Mouse (Mus musculus): ENCODE data around the gene Gm14214. TPM values are rescaled to one million over a fixed set of nuclear protein-coding genes. Genes with fewer than 3 reads are reported as not detected.

The Gm14214 gene
- polyA plus RNA-seq, 1 experiment from 2014 or later: not detected

- ATAC-seq (ENCODE audit: low FRiP score): no peak
- Histone ChIP-seq H3K27me3 (ENCODE audit: control insufficient read depth, insufficient read depth, low read length) (no peaks in the 10 kb centered on the region), H3K4me3 (ENCODE audit: low read depth, low read length) (no peak overlapping the region), H3K9ac (ENCODE audit: low read depth, low read length) (no peak overlapping the region), H3K4me1 (replicated peaks; ENCODE audit: control insufficient read depth, insufficient read depth, low read length) (no peaks in the 10 kb centered on the region), H3K36me3 (ENCODE audit: control insufficient read depth, insufficient read depth, low read length) (no peaks in the 10 kb centered on the region), H3K27ac (ENCODE audit: low read depth, low read length) (no peak overlapping the region), H3K9me3 (ENCODE audit: control insufficient read depth, low read length) (no peaks in the 10 kb centered on the region), H3K4me2 (replicated peaks; ENCODE audit: low read depth, low read length) (no peak overlapping the region)
- no peak for DNase-seq (ENCODE audit: low spot score)
- WGBS: 86% methylated on average over 2 of the region's 2 CpGs
Measured at GRCm38 (mm10) chr2:154748383-154748782, 21.4 kb downstream of the Gm14214 start.

- Histone ChIP-seq H3K4me3 (ENCODE audit: low read depth, low read length) (no peak overlapping the region), H3K27me3 (ENCODE audit: control insufficient read depth, insufficient read depth, low read length) (no peaks in the 10 kb centered on the region), H3K27ac (ENCODE audit: low read depth, low read length) (no peak overlapping the region), H3K9ac (ENCODE audit: low read depth, low read length) (no peak overlapping the region), H3K9me3 (ENCODE audit: control insufficient read depth, low read length) (no peaks in the 10 kb centered on the region), H3K4me2 (replicated peaks; ENCODE audit: low read depth, low read length) (no peak overlapping the region), H3K36me3 (ENCODE audit: control insufficient read depth, insufficient read depth, low read length) (no peaks in the 10 kb centered on the region), H3K4me1 (replicated peaks; ENCODE audit: control insufficient read depth, insufficient read depth, low read length) (no peaks in the 10 kb centered on the region)
- ATAC-seq (ENCODE audit: low FRiP score) (no peak), DNase-seq (ENCODE audit: low spot score) (no peak)
- WGBS: 59% methylated on average over 4 of the region's 4 CpGs
Measured at GRCm38 (mm10) chr2:154743915-154744314, 25.9 kb downstream of the Gm14214 start.

- H3K9me3 ChIP-seq (ENCODE audit: control insufficient read depth, low read length): no peaks in the 10 kb centered on the region
- no peak overlapping the region for H3K27ac ChIP-seq (ENCODE audit: low read depth, low read length)
- DNase-seq (ENCODE audit: low spot score) (no peak), ATAC-seq (ENCODE audit: low FRiP score) (no peak)
- H3K4me2 ChIP-seq (replicated peaks; ENCODE audit: low read depth, low read length): no peak overlapping the region
- WGBS: 66% methylated on average over 10 of the region's 10 CpGs
- H3K9ac ChIP-seq (ENCODE audit: low read depth, low read length): no peak overlapping the region
- H3K27me3 ChIP-seq (ENCODE audit: control insufficient read depth, insufficient read depth, low read length): no peaks in the 10 kb centered on the region
- no peaks in the 10 kb centered on the region for H3K36me3 ChIP-seq (ENCODE audit: control insufficient read depth, insufficient read depth, low read length)
- H3K4me3 ChIP-seq (ENCODE audit: low read depth, low read length): no peak overlapping the region
- no peaks in the 10 kb centered on the region for H3K4me1 ChIP-seq (replicated peaks; ENCODE audit: control insufficient read depth, insufficient read depth, low read length)
Measured at GRCm38 (mm10) chr2:154742911-154743819, 26.7 kb downstream of the Gm14214 start.

GRCm38 (mm10) chr2:154738621-154739020 is 31.2 kb downstream of the Gm14214 start:
- H3K4me1 ChIP-seq (replicated peaks; ENCODE audit: control insufficient read depth, insufficient read depth, low read length): no peaks in the 10 kb centered on the region
- H3K9me3 ChIP-seq (ENCODE audit: control insufficient read depth, low read length): no peaks in the 10 kb centered on the region
- H3K27ac ChIP-seq (ENCODE audit: low read depth, low read length): no peak overlapping the region
- no peaks in the 10 kb centered on the region for H3K36me3 ChIP-seq (ENCODE audit: control insufficient read depth, insufficient read depth, low read length)
- ATAC-seq (ENCODE audit: low FRiP score) (no peak), DNase-seq (ENCODE audit: low spot score) (no peak)
- no peak overlapping the region for H3K4me2 ChIP-seq (replicated peaks; ENCODE audit: low read depth, low read length)
- no peak overlapping the region for H3K4me3 ChIP-seq (ENCODE audit: low read depth, low read length)
- 91% methylated on average over 5 of the region's 5 CpGs for WGBS
- no peaks in the 10 kb centered on the region for H3K27me3 ChIP-seq (ENCODE audit: control insufficient read depth, insufficient read depth, low read length)
- H3K9ac ChIP-seq (ENCODE audit: low read depth, low read length): no peak overlapping the region

- Histone ChIP-seq H3K4me1 (replicated peaks; ENCODE audit: control insufficient read depth, insufficient read depth, low read length) (no peaks in the 10 kb centered on the region), H3K4me2 (replicated peaks; ENCODE audit: low read depth, low read length) (no peak overlapping the region), H3K27me3 (ENCODE audit: control insufficient read depth, insufficient read depth, low read length) (no peaks in the 10 kb centered on the region), H3K36me3 (ENCODE audit: control insufficient read depth, insufficient read depth, low read length) (no peaks in the 10 kb centered on the region), H3K9ac (ENCODE audit: low read depth, low read length) (no peak overlapping the region), H3K27ac (ENCODE audit: low read depth, low read length) (no peak overlapping the region), H3K4me3 (ENCODE audit: low read depth, low read length) (no peak overlapping the region), H3K9me3 (ENCODE audit: control insufficient read depth, low read length) (no peaks in the 10 kb centered on the region)
- WGBS: 77% methylated on average over 7 of the region's 7 CpGs
- DNase-seq (ENCODE audit: low spot score) (no peak), ATAC-seq (ENCODE audit: low FRiP score) (no peak)
Measured at GRCm38 (mm10) chr2:154735986-154736385, 33.8 kb downstream of the Gm14214 start.

GRCm38 (mm10) chr2:154735416-154735815 is 34.4 kb downstream of the Gm14214 start:
- WGBS: 62% methylated on average over 7 of the region's 7 CpGs
- Histone ChIP-seq H3K9me3 (ENCODE audit: control insufficient read depth, low read length) (no peaks in the 10 kb centered on the region), H3K27me3 (ENCODE audit: control insufficient read depth, insufficient read depth, low read length) (no peaks in the 10 kb centered on the region), H3K4me3 (ENCODE audit: low read depth, low read length) (no peak overlapping the region), H3K9ac (ENCODE audit: low read depth, low read length) (no peak overlapping the region), H3K4me2 (replicated peaks; ENCODE audit: low read depth, low read length) (no peak overlapping the region), H3K36me3 (ENCODE audit: control insufficient read depth, insufficient read depth, low read length) (no peaks in the 10 kb centered on the region), H3K4me1 (replicated peaks; ENCODE audit: control insufficient read depth, insufficient read depth, low read length) (no peaks in the 10 kb centered on the region), H3K27ac (ENCODE audit: low read depth, low read length) (no peak overlapping the region)
- no peak for DNase-seq (ENCODE audit: low spot score)
- ATAC-seq (ENCODE audit: low FRiP score): no peak

- no peak for ATAC-seq (ENCODE audit: low FRiP score)
- no peak overlapping the region for H3K27ac ChIP-seq (ENCODE audit: low read depth, low read length)
- no peaks in the 10 kb centered on the region for H3K9me3 ChIP-seq (ENCODE audit: control insufficient read depth, low read length)
- H3K4me3 ChIP-seq (ENCODE audit: low read depth, low read length): no peak overlapping the region
- DNase-seq (ENCODE audit: low spot score): no peak
- H3K27me3 ChIP-seq (ENCODE audit: control insufficient read depth, insufficient read depth, low read length): no peaks in the 10 kb centered on the region
- H3K9ac ChIP-seq (ENCODE audit: low read depth, low read length): no peak overlapping the region
- H3K4me1 ChIP-seq (replicated peaks; ENCODE audit: control insufficient read depth, insufficient read depth, low read length): no peaks in the 10 kb centered on the region
- 75% methylated on average over 9 of the region's 9 CpGs for WGBS
- H3K4me2 ChIP-seq (replicated peaks; ENCODE audit: low read depth, low read length): no peak overlapping the region
- H3K36me3 ChIP-seq (ENCODE audit: control insufficient read depth, insufficient read depth, low read length): no peaks in the 10 kb centered on the region
Measured at GRCm38 (mm10) chr2:154734977-154735376, 34.9 kb downstream of the Gm14214 start.

- Histone ChIP-seq H3K27ac (ENCODE audit: low read depth, low read length) (no peak overlapping the region), H3K9ac (ENCODE audit: low read depth, low read length) (no peak overlapping the region), H3K36me3 (ENCODE audit: control insufficient read depth, insufficient read depth, low read length) (no peaks in the 10 kb centered on the region), H3K9me3 (ENCODE audit: control insufficient read depth, low read length) (no peaks in the 10 kb centered on the region), H3K4me2 (replicated peaks; ENCODE audit: low read depth, low read length) (no peak overlapping the region), H3K27me3 (ENCODE audit: control insufficient read depth, insufficient read depth, low read length) (no peaks in the 10 kb centered on the region), H3K4me1 (replicated peaks; ENCODE audit: control insufficient read depth, insufficient read depth, low read length) (no peaks in the 10 kb centered on the region), H3K4me3 (ENCODE audit: low read depth, low read length) (no peak overlapping the region)
- DNase-seq (ENCODE audit: low spot score) (no peak), ATAC-seq (ENCODE audit: low FRiP score) (no peak)
- 80% methylated on average over 9 of the region's 9 CpGs for WGBS
Measured at GRCm38 (mm10) chr2:154732503-154733141, 37.2 kb downstream of the Gm14214 start.

GRCm38 (mm10) chr2:154731916-154732315 is 37.9 kb downstream of the Gm14214 start:
- Histone ChIP-seq H3K4me3 (ENCODE audit: low read depth, low read length) (no peak overlapping the region), H3K36me3 (ENCODE audit: control insufficient read depth, insufficient read depth, low read length) (no peaks in the 10 kb centered on the region), H3K27me3 (ENCODE audit: control insufficient read depth, insufficient read depth, low read length) (no peaks in the 10 kb centered on the region), H3K9ac (ENCODE audit: low read depth, low read length) (no peak overlapping the region), H3K4me1 (replicated peaks; ENCODE audit: control insufficient read depth, insufficient read depth, low read length) (no peaks in the 10 kb centered on the region), H3K9me3 (ENCODE audit: control insufficient read depth, low read length) (no peaks in the 10 kb centered on the region), H3K4me2 (replicated peaks; ENCODE audit: low read depth, low read length) (no peak overlapping the region), H3K27ac (ENCODE audit: low read depth, low read length) (no peak overlapping the region)
- DNase-seq (ENCODE audit: low spot score) (no peak), ATAC-seq (ENCODE audit: low FRiP score) (no peak)
- 78% methylated on average over 2 of the region's 2 CpGs for WGBS
